Mouse (Mus musculus): ENCODE data around the gene Lrba. TPM values are rescaled to one million over a fixed set of nuclear protein-coding genes. Genes with fewer than 3 reads are reported as not detected.

Lrba gene
- polyA plus RNA-seq, 1 experiment from 2014 or later = 4.1 TPM

DNA sequence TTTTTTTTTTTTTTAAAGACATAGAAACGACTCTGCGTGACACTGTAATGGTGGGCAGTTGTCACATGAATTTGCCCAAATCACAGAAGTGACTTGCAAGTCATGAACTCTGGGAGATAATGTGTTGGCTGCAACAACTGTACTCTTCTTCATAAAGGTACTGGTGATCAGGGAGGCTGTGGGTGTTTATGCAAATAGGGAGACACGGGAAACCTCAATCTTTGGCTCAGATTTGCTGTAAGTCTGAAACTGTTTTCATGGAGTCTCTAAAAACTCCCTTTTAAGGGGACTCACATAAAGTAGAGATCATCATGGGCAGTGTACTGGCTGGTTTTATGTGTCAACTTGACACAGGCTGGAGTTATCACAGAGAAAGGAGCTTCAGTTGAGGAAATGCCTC, 603.0 kb downstream of the Lrba start:
- Histone ChIP-seq H3K27me3 (ENCODE audit: control insufficient read depth, insufficient read depth, low read length) (no peaks in the 10 kb centered on the region), H3K9me3 (replicated peaks; ENCODE audit: control insufficient read depth, low read length) (no peaks in the 10 kb centered on the region), H3K4me3 (ENCODE audit: low read depth, low read length) (no peak overlapping the region), H3K9ac (ENCODE audit: low read depth, low read length) (no peak overlapping the region), H3K4me1 (ENCODE audit: control insufficient read depth, insufficient read depth, low read length) (no peaks in the 10 kb centered on the region), H3K27ac (ENCODE audit: low read depth, low read length) (no peak overlapping the region), H3K4me2 (no peak overlapping the region), H3K36me3 (ENCODE audit: control insufficient read depth, insufficient read depth, low read length) (no peaks in the 10 kb centered on the region)
- ATAC-seq (replicated peaks; ENCODE audit: insufficient number of reproducible peaks, low FRiP score, low TSS enrichment) = no peak
- WGBS (ENCODE audit: insufficient replicate concordance) = 80% methylated on average over 3 of the region's 3 CpGs

DNA sequence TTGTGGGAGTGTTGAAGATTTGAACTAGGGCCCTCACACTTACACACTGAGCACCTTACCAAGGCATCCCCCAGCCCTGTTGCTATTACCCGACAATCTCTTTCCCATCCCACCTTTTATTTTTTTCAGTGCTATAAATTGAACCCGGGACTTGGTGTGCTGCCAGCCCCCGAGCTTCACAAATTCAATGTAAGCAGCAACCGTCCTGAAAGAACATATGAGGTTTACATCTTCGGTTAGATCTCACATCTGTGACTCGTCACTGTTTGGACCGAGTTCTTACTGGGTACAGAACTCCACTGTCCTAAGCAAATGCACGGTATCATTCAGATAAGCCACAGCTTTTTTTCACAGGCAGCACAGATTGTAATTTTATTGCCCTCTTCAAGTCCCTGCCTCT, 607.6 kb downstream of the Lrba start:
- H3K27me3 ChIP-seq (ENCODE audit: control insufficient read depth, insufficient read depth, low read length) = no peaks in the 10 kb centered on the region
- 59% methylated on average over 8 of the region's 8 CpGs for WGBS (ENCODE audit: insufficient replicate concordance)
- no peak overlapping the region for H3K27ac ChIP-seq (ENCODE audit: low read depth, low read length)
- no peaks in the 10 kb centered on the region for H3K36me3 ChIP-seq (ENCODE audit: control insufficient read depth, insufficient read depth, low read length)
- no peak for ATAC-seq (replicated peaks; ENCODE audit: insufficient number of reproducible peaks, low FRiP score, low TSS enrichment)
- H3K9ac ChIP-seq (ENCODE audit: low read depth, low read length) = no peak overlapping the region
- no peaks in the 10 kb centered on the region for H3K4me1 ChIP-seq (ENCODE audit: control insufficient read depth, insufficient read depth, low read length)
- H3K9me3 ChIP-seq (replicated peaks; ENCODE audit: control insufficient read depth, low read length) = no peaks in the 10 kb centered on the region
- H3K4me3 ChIP-seq (ENCODE audit: low read depth, low read length) = no peak overlapping the region
- no peak overlapping the region for H3K4me2 ChIP-seq

Other genes with a start within 250 kb of the Lrba start
- gene Prss48, start 222.2 kb upstream of the Lrba start, polyA plus RNA-seq (2014; fragmentation: Nextera tagmentation; extraction: Ambion mirVana) = not detected in 2 replicates
- 950 and 968 TPM in 2 replicates for gene Rps3a1, start 82.0 kb upstream of the Lrba start, polyA plus RNA-seq (2014; fragmentation: Nextera tagmentation; extraction: Ambion mirVana)

Measured in heart, embryonic 11.5 days (tissue).